Mouse (Mus musculus) layer of hippocampus, postnatal 36 days (tissue): ENCODE results near the gene Bcs1l. TPM values are rescaled to one million over a fixed set of nuclear protein-coding genes. Genes with fewer than 3 reads are reported as not detected.

Experiments
- microRNA-seq, 2 experiments: library from miRNA; unstranded; fragments of <30 nt; microRNA quantifications; one replicate each; pipeline ENCODE4 v1.2.0; 2021
- total RNA-seq, 2 experiments: library from RNA; stranded (reverse); gene quantifications; 2 replicates each; pipeline ENCODE4 v1.2.3; 2021

Gene Bcs1l
- total RNA-seq, 2 experiments from 2014 or later: 24.0 to 24.1 TPM

Small RNA genes within 50 kb of the gene (microRNA-seq; reads per million reads assigned to microRNA genes)
- 0 reads per million in 2 experiments for gene Gm25035

Other genes starting within 250 kb of the Bcs1l start
- gene Catip, start 226.2 kb upstream of the Bcs1l start, total RNA-seq: 1 to 10 TPM; 1.0 to 1.2 TPM
- gene Slc11a1, start 213.1 kb upstream of the Bcs1l start, total RNA-seq: 1 to 10 TPM; 2.6 to 3.6 TPM
- gene Ctdsp1, start 196.8 kb upstream of the Bcs1l start, total RNA-seq: 10 to 100 TPM; 25.9 to 28.4 TPM
- gene Vil1, start 178.9 kb upstream of the Bcs1l start, total RNA-seq: under 1 TPM; 0.10 to 0.33 TPM
- 10 to 100 TPM; 26.9 to 29.1 TPM for gene Cnot9, start 82.2 kb upstream of the Bcs1l start, total RNA-seq
- 10 to 100 TPM; 20.4 to 22.8 TPM for gene Plcd4, start 45.4 kb upstream of the Bcs1l start, total RNA-seq
- 10 to 100 TPM; 26.3 to 27.9 TPM for gene Usp37, start 44.0 kb upstream of the Bcs1l start, total RNA-seq
- gene Zfp142, start within 50 bp of the Bcs1l start, total RNA-seq: 10 to 100 TPM; 26.5 to 31.7 TPM
- gene Rnf25, start 13.1 kb downstream of the Bcs1l start, total RNA-seq: 10 to 100 TPM; 65.8 to 67.2 TPM
- 1 to 10 TPM; 4.9 to 5.5 TPM for gene Stk36, start 13.2 kb downstream of the Bcs1l start, total RNA-seq
- 10 to 100 TPM; 27.1 to 29.0 TPM for gene Ttll4, start 73.5 kb downstream of the Bcs1l start, total RNA-seq
- 1 to 10 TPM; 1.5 to 1.7 TPM for gene Cyp27a1, start 125.3 kb downstream of the Bcs1l start, total RNA-seq
- gene Prkag3, start 160.9 kb downstream of the Bcs1l start, total RNA-seq: not detected
- gene Wnt6, start 183.6 kb downstream of the Bcs1l start, total RNA-seq: under 1 TPM; 0.30 to 0.81 TPM
- 1 to 10 TPM; 1.8 to 2.6 TPM for gene Wnt10a, start 203.2 kb downstream of the Bcs1l start, total RNA-seq